Mouse (Mus musculus): ENCODE measurements at regions not wholly inside any gene's neighbourhood (a gene's known extent, or its start where the extent isn't known, plus 50 kb on each side); places are given as distances from the start of the nearest gene placed in this dataset.

DNA sequence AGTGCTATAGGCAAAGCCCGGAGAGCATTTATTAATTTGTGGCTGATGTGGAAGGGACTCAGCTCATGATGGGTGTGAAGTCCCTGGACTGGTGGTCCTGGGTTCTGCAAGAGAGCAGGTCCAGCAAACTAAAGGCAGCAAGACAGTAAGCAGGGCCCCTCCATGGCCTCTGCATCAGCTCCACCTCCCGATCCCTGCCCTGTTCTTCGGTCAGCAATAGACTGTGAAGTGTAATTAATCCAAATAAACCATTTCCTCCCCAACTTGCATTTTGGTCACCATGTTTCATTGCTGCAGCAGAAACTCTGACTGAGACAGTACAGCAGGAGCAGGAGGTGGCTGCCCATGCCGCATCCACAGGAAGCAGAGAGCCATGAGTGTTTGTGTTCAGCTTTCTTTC lies 118.5 kb downstream of the Pja2 start:
- TF ChIP-seq EP300 (IDR thresholded peaks at IDR 0.05; ENCODE audit: low read depth) (no peak), CTCF (IDR thresholded peaks at IDR 0.05; ENCODE audit: low read depth) (no peak)

Data from liver, postnatal 0 days (tissue).